Mouse (Mus musculus) neural tube, embryonic 12.5 days (tissue): ENCODE data around the gene Gmeb1. TPM values are rescaled to one million over a fixed set of nuclear protein-coding genes. Genes with fewer than 3 reads are reported as not detected.

ENCODE experiments used
- ATAC-seq: fragments of 200-750 bp; cut with Nextera tagmentation; 2 replicates; pipeline ENCODE4 v1.8.0; 2017; ENCODE audit warnings: low read depth, mild to moderate bottlenecking, moderate TSS enrichment, moderate library complexity; ENCODE audit not compliant: low FRiP score
- H3K27ac ChIP-seq: fragments of 300-500 bp; sonication (generic); 2 replicates; pipeline ENCODE4 v1.5.1; 2016
- H3K27me3 ChIP-seq: fragments of 300-500 bp; sonication (generic); replicated peaks from 2 replicates; pipeline ENCODE4 v1.6.1; 2016; ENCODE audit warnings: mild to moderate bottlenecking
- H3K36me3 ChIP-seq: fragments of 300-500 bp; sonication (generic); 2 replicates; pipeline ENCODE4 v1.6.1; 2016; ENCODE audit warnings: mild to moderate bottlenecking
- H3K4me1 ChIP-seq: fragments of 300-500 bp; sonication (generic); 2 replicates; pipeline ENCODE4 v1.6.1; 2016
- H3K4me2 ChIP-seq: fragments of 300-500 bp; sonication (generic); replicated peaks from 2 replicates; pipeline ENCODE4 v1.6.1; 2016; ENCODE audit warnings: mild to moderate bottlenecking
- H3K4me3 ChIP-seq: fragments of 300-500 bp; sonication (generic); 2 replicates; pipeline ENCODE4 v1.5.1; 2016
- H3K9ac ChIP-seq: fragments of 300-500 bp; sonication (generic); 2 replicates; pipeline ENCODE4 v1.6.1; 2016; ENCODE audit warnings: mild to moderate bottlenecking
- H3K9me3 ChIP-seq: fragments of 300-500 bp; sonication (generic); 2 replicates; pipeline ENCODE4 v1.6.1; 2016; ENCODE audit warnings: mild to moderate bottlenecking
- WGBS: fragments of 180-500 bp; shearing (Covaris S2); methylation state at CpG from one replicate; pipeline ENCODE4 v1.1.7; 2016; 5-methylcytosine and 5-hydroxymethylcytosine counted together
- polyA plus RNA-seq: library from polyadenylated mRNA; unstranded; fragments of >200 nt; fragmentation: Nextera tagmentation; extraction: Ambion mirVana; gene quantifications from 2 replicates; pipeline ENCODE4 v1.2.1, GENCODE M21; 2016

The Gmeb1 gene
- polyA plus RNA-seq, 1 experiment from 2014 or later = 41.9 TPM

- Histone ChIP-seq H3K36me3 (peaks cover 28% of the 10 kb centered on the region), H3K9me3 (no peaks in the 10 kb centered on the region), H3K4me3 (peak overlapping the region; percentile 93), H3K4me2 (peak overlapping the region; percentile 82), H3K9ac (peak overlapping the region; percentile 100), H3K4me1 (peaks cover 22% of the 10 kb centered on the region), H3K27ac (peak overlapping the region; percentile 79), H3K27me3 (no peaks in the 10 kb centered on the region)
- under 1% methylated on average over 87 of the region's 89 CpGs for WGBS
- peak; percentile 87 for ATAC-seq
These were observed 50.1 kb downstream of the Gmeb1 start for GRCm38 (mm10) chr4:132211091-132211942.

GRCm38 (mm10) chr4:132210325-132210724, 51.1 kb downstream of the Gmeb1 start:
- no peak for ATAC-seq
- no peaks in the 10 kb centered on the region for H3K27me3 ChIP-seq
- H3K27ac ChIP-seq = no peak overlapping the region
- H3K36me3 ChIP-seq = peaks cover 36% of the 10 kb centered on the region
- H3K9me3 ChIP-seq = no peaks in the 10 kb centered on the region
- peak overlapping the region; percentile 100 for H3K9ac ChIP-seq
- 50% methylated on average over 2 of the region's 2 CpGs for WGBS
- peak overlapping the region; percentile 93 for H3K4me3 ChIP-seq
- peaks cover 22% of the 10 kb centered on the region for H3K4me1 ChIP-seq
- peak overlapping the region; percentile 82 for H3K4me2 ChIP-seq

GRCm38 (mm10) chr4:132209299-132209698, 52.1 kb downstream of the Gmeb1 start:
- Histone ChIP-seq H3K4me2 (peak overlapping the region; percentile 29), H3K4me3 (no peak overlapping the region), H3K36me3 (peaks cover 46% of the 10 kb centered on the region)

GRCm38 (mm10) chr4:132207280-132207679, 54.1 kb downstream of the Gmeb1 start:
- H3K4me1 ChIP-seq = peaks cover 20% of the 10 kb centered on the region
- H3K9me3 ChIP-seq = no peaks in the 10 kb centered on the region
- ATAC-seq = no peak
- H3K27me3 ChIP-seq = no peaks in the 10 kb centered on the region
- no peak overlapping the region for H3K27ac ChIP-seq
- H3K4me3 ChIP-seq = no peak overlapping the region
- no peak overlapping the region for H3K9ac ChIP-seq
- WGBS = 94% methylated on average over 4 of the region's 4 CpGs
- peaks cover 66% of the 10 kb centered on the region for H3K36me3 ChIP-seq
- no peak overlapping the region for H3K4me2 ChIP-seq

More at GRCm38 (mm10) chr4:132209299-132209698, 52.1 kb downstream of the Gmeb1 start:
- no peaks in the 10 kb centered on the region for H3K9me3 ChIP-seq
- H3K9ac ChIP-seq = no peak overlapping the region
- H3K27me3 ChIP-seq = no peaks in the 10 kb centered on the region
- no peak for ATAC-seq
- 91% methylated on average over 2 of the region's 2 CpGs for WGBS
- peaks cover 22% of the 10 kb centered on the region for H3K4me1 ChIP-seq
- H3K27ac ChIP-seq = no peak overlapping the region

GRCm38 (mm10) chr4:132198771-132199170, 62.6 kb downstream of the Gmeb1 start:
- no peak overlapping the region for H3K4me2 ChIP-seq
- no peak overlapping the region for H3K27ac ChIP-seq
- H3K36me3 ChIP-seq = peaks cover 55% of the 10 kb centered on the region
- no peaks in the 10 kb centered on the region for H3K27me3 ChIP-seq
- peaks cover 20% of the 10 kb centered on the region for H3K4me1 ChIP-seq
- no peak overlapping the region for H3K4me3 ChIP-seq
- ATAC-seq = no peak
- no peaks in the 10 kb centered on the region for H3K9me3 ChIP-seq
- H3K9ac ChIP-seq = no peak overlapping the region

GRCm38 (mm10) chr4:132198285-132198712, 63.1 kb downstream of the Gmeb1 start:
- Histone ChIP-seq H3K4me2 (no peak overlapping the region), H3K36me3 (peaks cover 50% of the 10 kb centered on the region), H3K4me3 (no peak overlapping the region), H3K27ac (no peak overlapping the region), H3K9ac (no peak overlapping the region), H3K4me1 (peaks cover 20% of the 10 kb centered on the region), H3K27me3 (no peaks in the 10 kb centered on the region), H3K9me3 (no peaks in the 10 kb centered on the region)
- 69% methylated on average over 4 of the region's 4 CpGs for WGBS
- ATAC-seq = no peak

- no peak for ATAC-seq
- Histone ChIP-seq H3K27me3 (no peaks in the 10 kb centered on the region), H3K4me2 (no peak overlapping the region), H3K4me3 (no peak overlapping the region), H3K36me3 (peaks cover 35% of the 10 kb centered on the region), H3K27ac (no peak overlapping the region), H3K9ac (no peak overlapping the region), H3K4me1 (peaks cover 8% of the 10 kb centered on the region; the same call in 1 of the 2 replicates), H3K9me3 (no peaks in the 10 kb centered on the region)
- WGBS = 94% methylated on average over 3 of the region's 3 CpGs
These were observed 66.4 kb downstream of the Gmeb1 start for GRCm38 (mm10) chr4:132194975-132195374.

- no peak overlapping the region for H3K4me2 ChIP-seq
- H3K9me3 ChIP-seq = no peaks in the 10 kb centered on the region
- H3K9ac ChIP-seq = no peak overlapping the region
- 95% methylated on average over 6 of the region's 6 CpGs for WGBS
- no peaks in the 10 kb centered on the region for H3K27me3 ChIP-seq
- H3K27ac ChIP-seq = no peak overlapping the region
- peaks cover 29% of the 10 kb centered on the region for H3K36me3 ChIP-seq
- no peak for ATAC-seq
- H3K4me1 ChIP-seq = peaks cover 7% of the 10 kb centered on the region; the same call in 1 of the 2 replicates
- no peak overlapping the region for H3K4me3 ChIP-seq
These were observed 67.0 kb downstream of the Gmeb1 start for GRCm38 (mm10) chr4:132194373-132194772.

GRCm38 (mm10) chr4:132187826-132188401, 73.5 kb downstream of the Gmeb1 start:
- Histone ChIP-seq H3K4me1 (no peaks in the 10 kb centered on the region), H3K9ac (no peak overlapping the region), H3K9me3 (no peaks in the 10 kb centered on the region), H3K36me3 (peaks cover 35% of the 10 kb centered on the region), H3K27ac (no peak overlapping the region), H3K4me3 (no peak overlapping the region), H3K27me3 (no peaks in the 10 kb centered on the region), H3K4me2 (no peak overlapping the region)
- 94% methylated on average over 2 of the region's 2 CpGs for WGBS
- ATAC-seq = no peak

GRCm38 (mm10) chr4:132183162-132183561, 78.2 kb downstream of the Gmeb1 start:
- Histone ChIP-seq H3K4me1 (no peaks in the 10 kb centered on the region; the same call in 1 of the 2 replicates), H3K4me2 (no peak overlapping the region), H3K9me3 (no peaks in the 10 kb centered on the region), H3K27ac (no peak overlapping the region), H3K4me3 (no peak overlapping the region), H3K27me3 (no peaks in the 10 kb centered on the region), H3K36me3 (peaks cover 36% of the 10 kb centered on the region), H3K9ac (no peak overlapping the region)
- ATAC-seq = no peak
- 97% methylated on average over 3 of the region's 3 CpGs for WGBS

- H3K4me2 ChIP-seq = no peak overlapping the region
- WGBS = 66% methylated on average over 22 of the region's 22 CpGs
These were observed 79.4 kb downstream of the Gmeb1 start for GRCm38 (mm10) chr4:132181721-132182658.

GRCm38 (mm10) chr4:132180710-132181109, 80.7 kb downstream of the Gmeb1 start:
- Histone ChIP-seq H3K4me1 (no peaks in the 10 kb centered on the region; the same call in 1 of the 2 replicates), H3K9me3 (no peaks in the 10 kb centered on the region), H3K27me3 (no peaks in the 10 kb centered on the region), H3K9ac (no peak overlapping the region), H3K36me3 (peaks cover 33% of the 10 kb centered on the region), H3K27ac (no peak overlapping the region), H3K4me2 (no peak overlapping the region), H3K4me3 (no peak overlapping the region)
- ATAC-seq = no peak
- WGBS = 78% methylated on average over 9 of the region's 9 CpGs

More at GRCm38 (mm10) chr4:132181721-132182658, 79.4 kb downstream of the Gmeb1 start:
- H3K4me1 ChIP-seq = no peaks in the 10 kb centered on the region; the same call in 1 of the 2 replicates
- no peaks in the 10 kb centered on the region for H3K27me3 ChIP-seq
- no peaks in the 10 kb centered on the region for H3K9me3 ChIP-seq
- no peak overlapping the region for H3K27ac ChIP-seq
- no peak overlapping the region for H3K9ac ChIP-seq
- H3K4me3 ChIP-seq = no peak overlapping the region
- H3K36me3 ChIP-seq = peaks cover 36% of the 10 kb centered on the region
- no peak for ATAC-seq
